Mouse (Mus musculus) adrenal gland, postnatal 0 days (tissue): ENCODE results near the gene Gm1604a. TPM values are rescaled to one million over a fixed set of nuclear protein-coding genes. Genes with fewer than 3 reads are reported as not detected.

Experiments
- polyA plus RNA-seq: library from polyadenylated mRNA; unstranded; fragments of >200 nt; fragmentation: Nextera tagmentation; extraction: Ambion mirVana; gene quantifications from 2 replicates; pipeline ENCODE4 v1.2.1, GENCODE M21; 2015

Gm1604a gene
- polyA plus RNA-seq, result not detected in 2 replicates

GRCm38 (mm10) chr17:7025257-7025656 is at the start of gene Gm1604a:
Gm1604a (plus strand) TSS chr17:7025568.

GRCm38 (mm10) chr17:6978287-6979248 is 46.8 kb upstream of the Gm1604a start, which contains the start of gene Gm49721:
Gm49721 (plus strand) TSS chr17:6978904.

Other genes with a start within 250 kb of the Gm1604a start
- 25.2 and 29.9 TPM in 2 replicates for gene Ezr, start 242.8 kb upstream of the Gm1604a start, polyA plus RNA-seq
- gene Rsph3b, start 76.9 kb upstream of the Gm1604a start, polyA plus RNA-seq, result 36.1 and 50.7 TPM in 2 replicates
- gene Tagap1, start 64.4 kb upstream of the Gm1604a start, polyA plus RNA-seq, result 21.3 and 32.0 TPM in 2 replicates
- 407 and 596 TPM in 2 replicates for gene Rnaset2b, start 54.9 kb upstream of the Gm1604a start, polyA plus RNA-seq
- 0.05 and 0.28 TPM in 2 replicates for gene Gm49721, start 46.7 kb upstream of the Gm1604a start, polyA plus RNA-seq
- gene Rps6ka2, start 144.5 kb downstream of the Gm1604a start, polyA plus RNA-seq, result 7.5 and 7.9 TPM in 2 replicates